Mouse (Mus musculus): Measurements from ENCODE around the gene Clcnka. TPM values are rescaled to one million over a fixed set of nuclear protein-coding genes. Genes with fewer than 3 reads are reported as not detected.

Clcnka gene
- polyA plus RNA-seq, 1 experiment from 2014 or later: 0.80 TPM

GRCm38 (mm10) chr4:141345219-141345618, 53.3 kb downstream of the Clcnka start:
- Histone ChIP-seq H3K4me3 (ENCODE audit: low read depth, low read length) (no peak overlapping the region), H3K4me2 (no peak overlapping the region), H3K4me1 (ENCODE audit: insufficient read depth) (no peaks in the 10 kb centered on the region), H3K27me3 (ENCODE audit: insufficient read depth, low read length) (no peaks in the 10 kb centered on the region), H3K9me3 (ENCODE audit: low read depth, low read length) (no peaks in the 10 kb centered on the region), H3K27ac (ENCODE audit: low read depth) (no peak overlapping the region), H3K36me3 (ENCODE audit: insufficient read depth) (no peaks in the 10 kb centered on the region), H3K9ac (no peak overlapping the region)
- no peak for ATAC-seq (ENCODE audit: insufficient read depth)
- WGBS: 83% methylated on average over 12 of the region's 12 CpGs
- no peak for TF ChIP-seq CTCF (IDR thresholded peaks at IDR 0.05; ENCODE audit: low read depth)
- DNase-seq: no peak

DNA sequence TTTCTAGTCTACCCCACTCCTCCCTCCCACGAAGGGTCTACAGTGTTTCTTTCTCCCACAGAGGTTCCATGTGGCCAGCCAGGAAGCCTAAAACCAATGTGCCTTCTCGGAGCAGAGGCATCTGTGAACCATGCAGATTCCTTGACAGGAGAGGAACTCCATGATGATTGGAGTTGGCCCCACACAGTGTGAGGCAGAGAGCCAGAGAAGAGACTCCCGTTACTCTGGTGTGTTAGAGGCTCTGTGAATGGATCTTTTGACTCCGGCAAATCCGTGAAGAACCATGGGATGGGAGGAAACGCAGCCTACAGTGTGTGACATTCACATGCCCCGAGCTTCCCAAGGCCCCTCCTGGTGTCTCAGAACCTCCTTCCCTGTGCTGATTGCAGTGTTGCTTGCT, 55.0 kb downstream of the Clcnka start:
- Histone ChIP-seq H3K4me2 (no peak overlapping the region), H3K27me3 (ENCODE audit: insufficient read depth, low read length) (no peaks in the 10 kb centered on the region), H3K4me1 (ENCODE audit: insufficient read depth) (peaks cover 6% of the 10 kb centered on the region; the same call in 1 of the 2 replicates), H3K27ac (ENCODE audit: low read depth) (no peak overlapping the region), H3K4me3 (ENCODE audit: low read depth, low read length) (no peak overlapping the region), H3K9me3 (ENCODE audit: low read depth, low read length) (no peaks in the 10 kb centered on the region), H3K9ac (no peak overlapping the region), H3K36me3 (ENCODE audit: insufficient read depth) (no peaks in the 10 kb centered on the region)
- ATAC-seq (ENCODE audit: insufficient read depth): no peak
- no peak for DNase-seq
- TF ChIP-seq CTCF (IDR thresholded peaks at IDR 0.05; ENCODE audit: low read depth): no peak
- 68% methylated on average over 7 of the region's 7 CpGs for WGBS

DNA sequence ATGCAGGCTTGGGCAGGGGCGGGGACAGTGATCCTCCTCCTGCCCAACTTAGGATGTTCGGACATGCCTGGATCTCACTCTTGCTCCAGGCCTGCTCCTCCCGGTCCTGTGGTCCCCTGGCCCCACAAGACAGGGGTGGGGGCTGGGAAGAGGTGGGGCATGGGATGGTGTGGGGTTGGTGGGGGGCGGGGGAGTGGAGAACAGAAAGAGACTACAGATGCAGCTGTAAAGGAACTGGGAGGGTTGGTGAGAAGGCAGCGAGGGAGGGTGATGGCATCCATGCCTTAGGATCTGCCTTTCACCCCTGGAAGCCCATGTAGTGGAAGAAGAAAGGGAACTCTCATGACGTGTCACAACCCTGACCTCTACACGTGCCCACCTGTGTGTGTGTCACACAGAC, 57.0 kb downstream of the Clcnka start:
- Histone ChIP-seq H3K4me3 (ENCODE audit: low read depth, low read length) (no peak overlapping the region), H3K4me2 (no peak overlapping the region), H3K36me3 (ENCODE audit: insufficient read depth) (no peaks in the 10 kb centered on the region), H3K4me1 (ENCODE audit: insufficient read depth) (peaks cover 9% of the 10 kb centered on the region; the same call in 1 of the 2 replicates), H3K27me3 (ENCODE audit: insufficient read depth, low read length) (no peaks in the 10 kb centered on the region), H3K27ac (ENCODE audit: low read depth) (no peak overlapping the region), H3K9me3 (ENCODE audit: low read depth, low read length) (no peaks in the 10 kb centered on the region), H3K9ac (no peak overlapping the region)
- DNase-seq (no peak), ATAC-seq (ENCODE audit: insufficient read depth) (no peak)
- WGBS: 59% methylated on average over 7 of the region's 7 CpGs
- no peak for TF ChIP-seq CTCF (IDR thresholded peaks at IDR 0.05; ENCODE audit: low read depth)

DNA sequence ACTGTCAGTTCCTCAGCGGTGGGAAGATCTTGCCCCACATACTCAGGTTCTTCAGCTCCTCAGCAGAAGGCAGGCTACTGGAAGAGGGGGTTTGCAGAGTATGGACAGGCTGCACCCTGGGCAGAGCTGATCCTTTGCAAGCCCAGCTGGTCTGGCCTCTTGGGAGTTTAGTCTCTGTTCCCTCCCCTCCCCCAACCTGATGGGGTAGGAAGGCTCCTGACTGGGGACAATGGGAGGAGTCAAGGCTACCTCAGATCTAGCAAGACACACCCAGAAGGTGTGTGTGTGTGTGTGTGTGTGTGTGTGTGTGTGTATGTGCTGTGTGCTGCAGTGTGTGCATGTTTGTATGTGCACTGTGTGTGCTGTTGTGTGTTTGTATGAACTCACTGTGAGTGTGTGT, 59.7 kb downstream of the Clcnka start:
- ATAC-seq (ENCODE audit: insufficient read depth): no peak
- peak overlapping the region; percentile 84 for H3K27ac ChIP-seq (ENCODE audit: low read depth)
- no peak for TF ChIP-seq CTCF (IDR thresholded peaks at IDR 0.05; ENCODE audit: low read depth)
- no peaks in the 10 kb centered on the region for H3K36me3 ChIP-seq (ENCODE audit: insufficient read depth)
- H3K27me3 ChIP-seq (ENCODE audit: insufficient read depth, low read length): no peaks in the 10 kb centered on the region
- peak; percentile 37 for DNase-seq
- H3K4me2 ChIP-seq: peak overlapping the region; percentile 39
- no peak overlapping the region for H3K9ac ChIP-seq
- H3K9me3 ChIP-seq (ENCODE audit: low read depth, low read length): no peaks in the 10 kb centered on the region
- H3K4me1 ChIP-seq (ENCODE audit: insufficient read depth): peaks cover 15% of the 10 kb centered on the region
- WGBS: 7% methylated on average over 1 of the region's 1 CpGs
- H3K4me3 ChIP-seq (ENCODE audit: low read depth, low read length): no peak overlapping the region

- H3K27ac ChIP-seq (ENCODE audit: low read depth): peak overlapping the region; percentile 84
- no peak overlapping the region for H3K9ac ChIP-seq
- peak overlapping the region; percentile 39; the same call in 1 of the 2 replicates for H3K4me2 ChIP-seq
- peaks cover 15% of the 10 kb centered on the region for H3K4me1 ChIP-seq (ENCODE audit: insufficient read depth)
- H3K36me3 ChIP-seq (ENCODE audit: insufficient read depth): no peaks in the 10 kb centered on the region
- TF ChIP-seq CTCF (IDR thresholded peaks at IDR 0.05; ENCODE audit: low read depth): no peak
- peak; percentile 78 for ATAC-seq (ENCODE audit: insufficient read depth)
- H3K4me3 ChIP-seq (ENCODE audit: low read depth, low read length): no peak overlapping the region
- DNase-seq: peak; percentile 57
- 19% methylated on average over 6 of the region's 6 CpGs for WGBS
- no peaks in the 10 kb centered on the region for H3K9me3 ChIP-seq (ENCODE audit: low read depth, low read length)
- H3K27me3 ChIP-seq (ENCODE audit: insufficient read depth, low read length): no peaks in the 10 kb centered on the region
Observed at GRCm38 (mm10) chr4:141337986-141338385, 60.5 kb downstream of the Clcnka start.

DNA sequence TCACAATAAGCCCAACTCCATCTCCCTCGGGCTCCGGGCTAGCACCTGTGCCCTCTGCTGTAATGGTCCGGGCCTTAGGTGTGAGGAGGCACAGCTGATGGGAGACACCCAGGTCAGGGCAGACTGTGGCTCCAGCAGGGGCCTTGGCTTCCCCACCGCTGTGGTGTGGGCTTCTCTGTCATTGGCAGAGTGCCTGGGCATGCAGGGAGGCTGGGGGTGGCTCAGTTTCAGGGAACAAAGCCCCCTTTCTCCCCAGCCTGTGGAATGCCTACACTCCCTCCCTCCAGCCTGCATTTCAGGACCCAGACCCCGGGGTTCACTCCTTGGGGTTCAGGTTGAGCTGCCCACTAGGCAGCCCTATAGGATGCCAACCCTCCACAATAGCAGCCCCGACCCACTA, 62.3 kb downstream of the Clcnka start:
- TF ChIP-seq CTCF (IDR thresholded peaks at IDR 0.05; ENCODE audit: low read depth): no peak
- WGBS: 50% methylated on average over 6 of the region's 6 CpGs
- no peaks in the 10 kb centered on the region for H3K9me3 ChIP-seq (ENCODE audit: low read depth, low read length)
- peaks cover 15% of the 10 kb centered on the region for H3K4me1 ChIP-seq (ENCODE audit: insufficient read depth)
- ATAC-seq (ENCODE audit: insufficient read depth) (no peak), DNase-seq (peak; percentile 28)
- H3K4me2 ChIP-seq: no peak overlapping the region
- H3K36me3 ChIP-seq (ENCODE audit: insufficient read depth): no peaks in the 10 kb centered on the region
- no peak overlapping the region for H3K4me3 ChIP-seq (ENCODE audit: low read depth, low read length)
- H3K27ac ChIP-seq (ENCODE audit: low read depth): peak overlapping the region; percentile 75; the same call in 1 of the 2 replicates
- no peak overlapping the region for H3K9ac ChIP-seq
- H3K27me3 ChIP-seq (ENCODE audit: insufficient read depth, low read length): no peaks in the 10 kb centered on the region

GRCm38 (mm10) chr4:141335263-141335796, 63.2 kb downstream of the Clcnka start:
- peaks cover 15% of the 10 kb centered on the region for H3K4me1 ChIP-seq (ENCODE audit: insufficient read depth)
- H3K9ac ChIP-seq: no peak overlapping the region
- WGBS: 15% methylated on average over 3 of the region's 3 CpGs
- no peaks in the 10 kb centered on the region for H3K9me3 ChIP-seq (ENCODE audit: low read depth, low read length)
- H3K4me2 ChIP-seq: no peak overlapping the region
- H3K27ac ChIP-seq (ENCODE audit: low read depth): peak overlapping the region; percentile 75; the same call in 1 of the 2 replicates
- DNase-seq (peak; percentile 38), ATAC-seq (ENCODE audit: insufficient read depth) (peak; percentile 42)
- no peaks in the 10 kb centered on the region for H3K27me3 ChIP-seq (ENCODE audit: insufficient read depth, low read length)
- H3K4me3 ChIP-seq (ENCODE audit: low read depth, low read length): no peak overlapping the region
- no peaks in the 10 kb centered on the region for H3K36me3 ChIP-seq (ENCODE audit: insufficient read depth)
- no peak for TF ChIP-seq CTCF (IDR thresholded peaks at IDR 0.05; ENCODE audit: low read depth)

All from lung, embryonic 14.5 days (tissue).